Mouse (Mus musculus) gastrocnemius, adult 2 months (tissue): Measurements from ENCODE around the gene Fndc3b. TPM values are rescaled to one million over a fixed set of nuclear protein-coding genes. Genes with fewer than 3 reads are reported as not detected.
"Not testable (repeated sequence)": the region's sequence is repeated elsewhere in the genome, so short reads cannot be mapped to it uniquely, and the experiment has no call there.

Experiments used
- DNase-seq: peaks from one replicate; pipeline ENCODE4 v3.0.0; 2022
- H3K27ac ChIP-seq: fragments of 200-600 bp; 2 replicates; pipeline ENCODE4 v1.8.1; 2022; ENCODE audit warnings: mild to moderate bottlenecking
- H3K4me3 ChIP-seq: fragments of 200-600 bp; 2 replicates; pipeline ENCODE4 v1.8.1; 2022; ENCODE audit warnings: mild to moderate bottlenecking, moderate library complexity
- CTCF ChIP-seq: fragments of 200-600 bp; IDR thresholded peaks from 2 replicates; pipeline ENCODE4 v1.8.1; 2022; ENCODE audit warnings: antibody characterized with exemption, mild to moderate bottlenecking, moderate library complexity
- intact Hi-C: fragments of 180-260 bp; cut with DNase I; formaldehyde crosslinking; loops from one replicate; pipeline ENCODE4 v1.15.1; 2025
- total RNA-seq, 2 experiments: library from RNA; stranded (reverse); gene quantifications; 2 replicates each; pipeline ENCODE4 v1.2.3; 2021

The Fndc3b gene
- total RNA-seq, 2 experiments from 2014 or later: 13.8 to 24.9 TPM

DNA sequence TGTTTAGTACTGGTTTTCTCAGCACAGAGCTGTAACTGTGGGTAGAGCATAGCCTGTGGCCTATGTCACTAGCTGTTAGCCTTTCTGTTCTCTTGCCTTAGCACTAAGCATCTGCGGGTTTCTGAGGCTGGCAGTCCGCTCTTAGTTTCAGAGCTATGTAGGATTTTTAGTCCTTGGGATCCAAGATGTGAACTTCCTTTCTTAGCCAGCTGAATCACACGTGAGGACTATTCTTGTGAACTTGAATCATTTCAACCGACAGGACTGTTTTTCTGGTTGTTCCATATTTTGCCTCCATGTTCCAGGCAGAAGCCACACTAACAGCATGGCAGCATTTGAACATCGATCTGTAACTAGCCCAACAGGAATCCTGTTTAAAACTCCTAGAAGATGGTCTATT lies 229.4 kb downstream of the Fndc3b start:
- intact Hi-C loops: no loop called here
- TF ChIP-seq CTCF: no peak
- no peak for DNase-seq
- no peak overlapping the region for H3K4me3 ChIP-seq
- no peak overlapping the region for H3K27ac ChIP-seq

GRCm38 (mm10) chr3:27479378-27479777 lies 231.7 kb downstream of the Fndc3b start:
- Histone ChIP-seq H3K4me3 (no peak overlapping the region), H3K27ac (no peak overlapping the region)
- no peak for DNase-seq
- no peak for TF ChIP-seq CTCF
- intact Hi-C loops: no loop called here

DNA sequence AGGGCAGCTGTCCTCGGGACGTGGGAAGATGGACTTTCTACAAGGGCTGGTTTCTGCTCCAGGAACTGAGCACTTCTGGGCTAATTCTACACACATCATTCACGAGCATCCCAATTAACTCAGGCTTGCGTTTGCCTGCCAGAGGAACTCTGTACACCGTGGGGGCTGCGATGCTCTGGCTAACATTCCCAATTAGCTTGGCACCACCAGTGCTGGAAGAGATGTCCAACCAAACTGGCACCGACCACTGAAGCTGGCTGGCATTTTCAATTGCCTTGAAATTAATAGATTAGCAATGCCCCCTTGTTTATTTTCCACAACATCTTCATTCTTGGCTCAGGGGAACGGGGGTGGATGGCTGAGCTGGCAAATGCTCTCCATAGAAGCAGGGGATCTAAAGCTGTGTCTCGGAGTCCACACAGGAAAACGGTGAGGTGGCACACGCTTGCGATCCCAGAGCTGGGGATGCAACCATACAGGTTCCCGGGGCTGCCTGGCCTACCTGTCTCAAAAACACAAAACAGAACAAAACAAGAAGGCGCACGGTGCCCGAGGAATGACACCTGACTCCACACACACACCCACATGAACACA lies 232.4 kb downstream of the Fndc3b start:
- no peak overlapping the region for H3K4me3 ChIP-seq
- intact Hi-C loops: no loop called here
- no peak for TF ChIP-seq CTCF
- H3K27ac ChIP-seq: peak overlapping the region; percentile 0; the same call in 1 of the 2 replicates
- DNase-seq: no peak

DNA sequence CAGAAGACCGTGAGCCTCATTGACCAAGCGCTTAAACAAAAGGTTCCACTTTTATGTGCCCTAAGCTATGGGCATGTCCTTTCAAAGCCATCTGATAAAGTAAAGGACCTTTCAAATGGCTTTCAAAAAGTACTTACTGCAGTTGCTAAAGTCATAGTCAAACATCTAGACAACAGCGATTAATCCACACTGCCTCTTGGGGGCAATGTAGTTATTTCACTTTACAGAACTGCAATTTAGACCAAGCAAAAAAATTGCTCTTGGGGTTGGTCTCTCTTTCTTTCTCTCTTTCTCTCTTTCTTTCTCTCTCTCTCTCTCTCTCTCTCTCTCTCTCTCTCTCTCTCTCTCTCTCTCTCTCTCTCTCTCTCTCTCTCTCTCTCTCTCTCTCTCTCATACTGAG lies 233.4 kb downstream of the Fndc3b start:
- DNase-seq, H3K4me3 ChIP-seq, H3K27ac ChIP-seq, intact Hi-C loops: not testable (repeated sequence)
- TF ChIP-seq CTCF: peak; percentile 23; the same call in 1 of the 2 replicates

DNA sequence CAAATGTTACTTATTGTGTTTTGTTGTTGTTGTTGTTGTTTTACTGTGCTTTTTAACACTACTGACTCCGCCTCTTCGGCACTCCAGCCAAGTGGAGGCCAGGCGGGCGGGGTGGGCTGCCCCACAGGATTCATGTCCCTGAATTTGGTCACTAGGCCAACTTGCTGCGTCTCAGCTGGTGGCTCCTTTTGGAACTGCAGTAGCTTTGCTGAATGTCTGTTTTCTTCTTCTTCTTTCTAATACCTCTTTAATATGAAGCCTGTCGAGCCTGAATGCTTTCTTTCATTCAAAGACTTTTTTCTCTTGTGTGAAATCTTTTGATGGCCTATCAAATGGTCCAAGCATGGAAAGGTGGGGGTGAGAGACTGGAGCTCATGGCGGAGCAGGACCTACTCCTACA lies 235.2 kb downstream of the Fndc3b start:
- 0 out of 2 replicates have a peak, but pooled peaks have one; percentile 1 for TF ChIP-seq CTCF
- no peak overlapping the region for H3K27ac ChIP-seq
- no peak overlapping the region for H3K4me3 ChIP-seq
- no peak for DNase-seq
- intact Hi-C loops: no loop called here

DNA sequence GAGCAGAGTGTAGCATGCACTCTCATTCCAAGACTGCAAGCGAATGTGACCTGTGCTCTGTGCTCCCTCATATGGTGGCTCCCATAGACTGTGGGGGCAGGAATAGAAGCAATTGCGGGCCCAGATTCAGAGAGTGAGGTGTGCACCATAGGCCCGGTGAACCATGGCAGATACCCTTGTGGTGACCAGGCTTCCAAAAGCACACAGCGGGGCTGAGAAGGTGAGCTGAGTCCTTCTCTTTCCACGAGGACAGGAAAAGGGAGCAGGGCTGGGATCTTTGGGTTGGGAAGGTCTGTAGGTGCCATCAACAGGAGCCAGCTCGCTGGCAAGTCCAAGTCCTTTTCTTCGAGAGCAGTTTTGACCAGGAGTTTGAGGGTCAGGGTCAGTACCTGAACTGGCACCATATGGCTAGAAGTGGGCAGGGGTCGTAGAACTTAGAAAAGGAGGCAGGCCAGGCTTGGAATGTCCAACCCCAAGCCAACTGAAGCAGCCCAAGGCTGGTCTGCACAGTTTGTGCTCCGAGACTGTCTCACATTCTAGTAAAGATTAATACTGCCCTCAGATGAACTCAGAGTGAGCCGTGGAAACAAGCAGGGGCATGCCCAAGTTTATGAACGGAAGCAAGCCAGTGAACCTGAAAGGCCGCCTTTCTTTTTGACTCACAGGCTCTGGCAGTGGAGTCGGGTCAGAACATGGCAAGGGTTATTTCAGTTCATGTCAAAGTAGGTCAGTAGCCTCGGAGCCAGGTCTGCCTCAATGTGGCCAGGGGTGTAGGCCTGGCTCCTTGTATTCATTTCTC lies 237.1 kb downstream of the Fndc3b start:
- intact Hi-C loops: no loop called here
- Histone ChIP-seq H3K4me3 (no peak overlapping the region), H3K27ac (peak overlapping the region; percentile 68)
- DNase-seq: peak; percentile 67
- TF ChIP-seq CTCF: no peak

DNA sequence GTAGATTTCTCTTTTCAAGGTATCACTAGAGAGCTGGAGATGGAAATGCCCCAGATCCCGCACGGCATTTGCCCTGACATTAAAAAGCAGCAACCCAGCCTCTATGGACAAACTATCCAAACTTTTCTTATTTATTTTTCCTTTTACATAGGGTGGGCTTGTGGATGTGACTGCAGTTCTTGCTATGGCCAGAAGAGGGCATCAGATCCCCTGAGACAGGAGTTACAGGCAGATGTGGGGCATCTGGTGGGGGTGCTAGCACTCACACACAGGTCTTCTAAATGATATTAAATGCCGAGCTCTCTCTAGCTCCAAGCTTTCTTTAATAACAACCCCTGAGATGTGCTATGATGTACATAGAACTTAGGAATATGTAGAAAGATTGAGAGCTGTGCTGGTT lies 238.3 kb downstream of the Fndc3b start:
- Histone ChIP-seq H3K4me3 (no peak overlapping the region), H3K27ac (no peak overlapping the region)
- TF ChIP-seq CTCF: peak; percentile 55
- no peak for DNase-seq
- intact Hi-C loops: no loop called here

GRCm38 (mm10) chr3:27470781-27471180 lies 240.3 kb downstream of the Fndc3b start:
- Histone ChIP-seq H3K4me3 (no peak overlapping the region), H3K27ac (no peak overlapping the region)
- no peak for TF ChIP-seq CTCF
- intact Hi-C loops: no loop called here
- no peak for DNase-seq

DNA sequence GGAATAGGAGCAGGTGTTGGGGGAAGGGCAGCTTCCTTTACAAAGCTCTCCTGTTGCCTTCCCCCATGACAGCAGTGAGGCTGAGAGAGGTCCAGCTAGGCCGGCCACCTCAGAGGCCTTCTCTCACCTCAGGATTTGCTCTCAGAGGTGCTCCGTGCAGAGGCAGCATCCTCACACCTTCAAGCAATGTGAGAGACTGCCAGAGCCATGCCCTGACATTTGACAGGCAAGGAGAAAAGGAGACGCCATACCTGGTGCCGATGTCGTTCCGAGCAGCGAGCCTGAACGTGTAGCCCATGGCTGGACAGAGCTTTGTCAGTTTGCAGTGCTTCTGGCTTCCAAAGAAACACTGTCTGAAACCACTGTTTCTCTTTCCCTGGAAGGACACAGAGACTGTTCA lies 241.1 kb downstream of the Fndc3b start:
- no peak overlapping the region for H3K27ac ChIP-seq
- DNase-seq: no peak
- no peak for TF ChIP-seq CTCF
- intact Hi-C loops: loop anchor here (5.0 to 10.0 kb wide), 5 partner anchors 125 to 635 kb away; no protein-coding TSS in a partner anchor
- H3K4me3 ChIP-seq: no peak overlapping the region

GRCm38 (mm10) chr3:27467505-27468020 lies 243.5 kb downstream of the Fndc3b start:
- H3K4me3 ChIP-seq: no peak overlapping the region
- peak; percentile 49 for DNase-seq
- no peak overlapping the region for H3K27ac ChIP-seq
- TF ChIP-seq CTCF: peak; percentile 44
- intact Hi-C loops: loop anchor here (5.0 to 10.0 kb wide), 5 partner anchors 123 to 637 kb away; no protein-coding TSS in a partner anchor

DNA sequence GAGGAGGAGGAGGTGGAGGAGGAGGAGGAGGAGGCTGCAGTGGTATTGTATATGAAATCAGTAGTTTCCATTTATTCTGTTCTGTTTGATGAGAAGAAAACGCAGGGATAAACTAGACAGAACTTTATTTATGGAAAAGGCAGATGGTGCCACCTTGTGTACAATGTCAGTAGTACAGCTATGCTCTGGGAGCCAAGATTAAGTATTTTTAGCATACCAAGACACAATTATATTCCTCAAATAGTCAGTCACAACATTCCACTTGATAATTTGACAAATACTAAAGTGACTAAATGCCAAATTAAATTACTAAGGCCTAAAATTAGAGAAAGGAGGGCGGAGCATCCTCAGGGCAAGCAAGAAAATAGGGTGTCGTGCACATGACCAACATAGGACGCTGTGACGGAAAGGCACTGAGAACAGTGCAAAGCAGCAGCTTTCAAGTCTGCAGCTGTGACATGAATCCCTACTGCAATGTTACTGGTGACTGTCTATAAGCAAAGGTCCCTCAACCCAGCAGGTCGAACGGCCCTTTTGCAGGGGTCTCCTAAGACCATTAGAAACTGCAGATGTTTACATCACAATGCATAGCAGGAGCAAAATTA lies 244.7 kb downstream of the Fndc3b start:
- TF ChIP-seq CTCF: peak; percentile 87
- Histone ChIP-seq H3K27ac (no peak overlapping the region), H3K4me3 (no peak overlapping the region)
- intact Hi-C loops: loop anchor here (5.0 to 10.0 kb wide), 5 partner anchors 122 to 638 kb away; no protein-coding TSS in a partner anchor
- peak; percentile 21 for DNase-seq

DNA sequence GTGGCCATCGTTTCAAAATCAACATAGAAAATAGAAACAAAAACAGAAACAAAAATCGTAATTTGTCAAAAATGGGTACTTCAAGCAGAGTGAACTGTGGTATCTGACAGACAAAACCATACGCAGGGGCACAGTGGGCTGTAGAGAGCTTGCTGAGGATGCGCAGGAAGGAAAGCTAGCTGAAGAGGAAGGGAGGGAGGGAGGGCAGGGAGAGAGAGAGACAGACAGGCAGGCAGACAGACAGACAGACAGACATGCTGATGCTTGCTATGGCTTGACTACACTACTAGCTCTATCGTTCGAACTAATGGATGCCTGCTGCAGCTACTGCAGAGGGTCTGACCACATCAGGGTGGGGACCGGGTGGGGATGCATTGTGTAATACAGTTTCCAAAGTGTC lies 247.7 kb downstream of the Fndc3b start:
- Histone ChIP-seq H3K27ac (no peak overlapping the region), H3K4me3 (no peak overlapping the region)
- TF ChIP-seq CTCF: no peak
- peak; percentile 7 for DNase-seq
- intact Hi-C loops: loop anchor here (10.0 kb wide), 4 partner anchors 119 to 641 kb away; no protein-coding TSS in a partner anchor

DNA sequence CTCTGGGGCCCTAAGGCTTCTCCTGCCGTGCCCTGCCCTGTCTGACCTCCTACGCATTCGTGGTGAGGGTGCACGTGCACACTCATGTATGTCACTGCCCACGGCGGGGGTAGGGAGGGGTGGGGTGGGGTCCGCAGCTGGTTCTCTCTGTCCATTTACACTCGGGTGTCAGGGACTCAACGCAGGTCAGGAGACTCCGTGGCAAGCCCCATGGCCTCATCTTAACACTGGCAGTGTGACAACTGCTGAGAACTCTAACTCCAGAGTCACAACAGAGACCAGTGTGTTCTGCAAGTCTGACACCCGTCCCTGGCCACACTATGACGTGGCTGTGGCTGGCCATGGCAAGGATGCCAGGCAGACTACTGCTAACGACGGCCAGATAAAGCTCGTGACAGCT lies 248.2 kb downstream of the Fndc3b start:
- H3K4me3 ChIP-seq: no peak overlapping the region
- peak; percentile 10 for DNase-seq
- H3K27ac ChIP-seq: no peak overlapping the region
- TF ChIP-seq CTCF: no peak
- intact Hi-C loops: loop anchor here (10.0 kb wide), 4 partner anchors 118 to 642 kb away; no protein-coding TSS in a partner anchor
